Mouse (Mus musculus) neural tube, embryonic 13.5 days (tissue): Measurements from ENCODE around the gene Crct1. TPM values are rescaled to one million over a fixed set of nuclear protein-coding genes. Genes with fewer than 3 reads are reported as not detected.

Source experiments
- ATAC-seq: fragments of 200-750 bp; cut with Nextera tagmentation; 2 replicates; pipeline ENCODE4 v1.8.0; 2017; ENCODE audit warnings: low read depth, mild to moderate bottlenecking, moderate TSS enrichment, moderate library complexity
- H3K27ac ChIP-seq: fragments of 300-500 bp; sonication (generic); replicated peaks from 2 replicates; pipeline ENCODE4 v1.5.1; 2015; ENCODE audit warnings: moderate library complexity, mild to moderate bottlenecking, inconsistent platforms
- H3K27me3 ChIP-seq: fragments of 300-500 bp; sonication (generic); 2 replicates; pipeline ENCODE4 v1.6.1; 2015; ENCODE audit warnings: mild to moderate bottlenecking, inconsistent platforms
- H3K36me3 ChIP-seq: fragments of 300-500 bp; sonication (generic); 2 replicates; pipeline ENCODE4 v1.6.1; 2015; ENCODE audit warnings: mild to moderate bottlenecking, inconsistent platforms
- H3K4me1 ChIP-seq: fragments of 300-500 bp; sonication (generic); replicated peaks from 2 replicates; pipeline ENCODE4 v1.6.1; 2015; ENCODE audit warnings: inconsistent platforms
- H3K4me2 ChIP-seq: fragments of 300-500 bp; sonication (generic); 2 replicates; pipeline ENCODE4 v1.6.1; 2015; ENCODE audit warnings: inconsistent platforms, mild to moderate bottlenecking, moderate library complexity
- H3K4me3 ChIP-seq: fragments of 300-500 bp; sonication (generic); 2 replicates; pipeline ENCODE4 v1.5.1; 2015; ENCODE audit warnings: mild to moderate bottlenecking, inconsistent platforms
- H3K9ac ChIP-seq: fragments of 300-500 bp; sonication (generic); 2 replicates; pipeline ENCODE4 v1.6.1; 2015; ENCODE audit warnings: moderate library complexity, mild to moderate bottlenecking, inconsistent platforms
- H3K9me3 ChIP-seq: fragments of 300-500 bp; sonication (generic); 2 replicates; pipeline ENCODE4 v1.6.1; 2016; ENCODE audit warnings: inconsistent platforms
- WGBS: fragments of 180-500 bp; shearing (Covaris S2); methylation state at CpG from one replicate; pipeline ENCODE4 v1.1.7; 2015; 5-methylcytosine and 5-hydroxymethylcytosine counted together
- polyA plus RNA-seq: library from polyadenylated mRNA; unstranded; fragments of >200 nt; fragmentation: Nextera tagmentation; extraction: Ambion mirVana; gene quantifications from 2 replicates; pipeline ENCODE4 v1.2.1, GENCODE M21; 2015

The Crct1 gene
- polyA plus RNA-seq: 0.59 TPM in 1 of 2 replicates, not detected in the other

DNA sequence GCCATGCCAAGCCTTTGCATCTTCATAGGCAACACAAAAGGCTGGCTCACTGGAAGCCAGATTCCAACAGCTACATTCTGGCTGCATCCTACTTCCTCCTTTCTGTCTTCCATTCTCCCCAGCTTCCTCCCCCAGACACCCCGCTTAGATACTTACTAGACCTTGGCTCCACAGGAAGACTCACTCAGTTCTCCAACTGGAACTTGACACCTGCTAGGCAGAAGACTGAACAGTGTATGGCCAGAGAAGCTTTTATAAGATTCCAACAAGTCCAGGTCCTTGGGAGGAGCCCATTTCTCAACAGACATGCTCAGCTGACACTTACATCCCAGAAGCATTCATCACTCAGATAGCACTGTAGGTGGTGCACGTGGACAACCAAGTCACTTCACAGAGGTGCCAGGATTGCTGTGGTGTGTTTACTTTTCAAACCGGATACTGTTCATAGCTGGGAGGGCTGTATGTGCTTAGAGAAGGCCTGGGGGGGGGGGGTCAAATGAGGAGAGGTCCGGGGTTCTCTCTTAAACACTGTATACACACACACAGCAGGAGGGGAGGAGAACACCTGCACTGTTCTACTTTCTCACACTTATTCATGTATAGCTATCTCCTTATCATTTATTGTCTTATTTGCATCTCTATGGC lies at the start of gene Crct1:
Gene Crct1, minus strand, starts transcription at position 228 of the 645 bp plus-strand sequence.
- ATAC-seq: no peak
- no peak within 1 kb of the TSS; the same call in 1 of the 2 replicates for H3K27ac ChIP-seq
- WGBS: 35% methylated on average over 4 of the region's 4 CpGs
- peak within 1 kb of the TSS; percentile 69 for H3K9ac ChIP-seq
- no peaks in the 10 kb centered on the region for H3K36me3 ChIP-seq
- no peaks in the 10 kb centered on the region for H3K27me3 ChIP-seq
- peaks cover 8% of the 10 kb centered on the region; the same call in 1 of the 2 replicates for H3K4me1 ChIP-seq
- peak within 1 kb of the TSS; percentile 50 for H3K4me3 ChIP-seq
- peak within 1 kb of the TSS; percentile 88 for H3K4me2 ChIP-seq
- no peaks in the 10 kb centered on the region for H3K9me3 ChIP-seq

DNA sequence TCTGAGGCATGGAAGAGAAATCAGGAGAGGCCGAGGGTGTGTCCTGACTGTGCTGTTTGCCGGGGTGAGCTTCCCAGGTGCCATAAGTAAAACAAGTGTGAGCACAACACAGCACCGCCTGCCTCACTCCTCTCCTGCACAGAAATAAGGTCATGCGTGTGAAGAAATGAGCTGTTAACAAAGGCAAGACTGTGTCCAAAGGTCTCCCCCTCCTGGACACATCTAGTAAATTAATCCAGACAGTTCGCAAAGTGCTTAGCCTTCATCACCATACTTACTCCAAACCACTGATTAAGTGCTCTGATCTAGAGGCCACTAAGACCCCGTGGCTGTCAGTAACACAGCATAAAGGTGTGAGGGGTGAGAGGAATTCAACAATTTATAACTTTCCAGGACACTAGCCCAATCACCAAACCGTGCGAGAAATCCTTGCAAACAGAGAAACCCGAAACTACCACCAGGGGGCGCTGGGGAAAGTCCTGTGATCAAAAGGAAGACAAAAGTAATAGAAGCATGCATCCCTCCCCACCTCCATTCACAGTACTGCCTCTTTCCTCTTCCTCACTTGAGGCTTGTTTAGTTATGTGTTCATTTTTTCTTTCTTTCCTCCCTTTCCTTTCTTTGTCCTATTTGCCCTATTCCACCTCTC lies 37.5 kb upstream of the Crct1 start:
- no peaks in the 10 kb centered on the region for H3K36me3 ChIP-seq
- H3K4me3 ChIP-seq: no peak overlapping the region
- no peak overlapping the region for H3K27ac ChIP-seq
- H3K9ac ChIP-seq: no peak overlapping the region
- H3K27me3 ChIP-seq: no peaks in the 10 kb centered on the region
- no peaks in the 10 kb centered on the region for H3K4me1 ChIP-seq
- 56% methylated on average over 10 of the region's 10 CpGs for WGBS
- ATAC-seq: no peak
- H3K4me2 ChIP-seq: no peak overlapping the region
- no peaks in the 10 kb centered on the region for H3K9me3 ChIP-seq

GRCm38 (mm10) chr3:93050182-93050581 lies 34.7 kb upstream of the Crct1 start:
- Histone ChIP-seq H3K27ac (no peak overlapping the region), H3K4me1 (no peaks in the 10 kb centered on the region), H3K36me3 (no peaks in the 10 kb centered on the region), H3K4me2 (no peak overlapping the region), H3K9me3 (no peaks in the 10 kb centered on the region), H3K27me3 (no peaks in the 10 kb centered on the region), H3K9ac (no peak overlapping the region), H3K4me3 (no peak overlapping the region)
- no peak for ATAC-seq
- WGBS: 98% methylated on average over 1 of the region's 1 CpGs

DNA sequence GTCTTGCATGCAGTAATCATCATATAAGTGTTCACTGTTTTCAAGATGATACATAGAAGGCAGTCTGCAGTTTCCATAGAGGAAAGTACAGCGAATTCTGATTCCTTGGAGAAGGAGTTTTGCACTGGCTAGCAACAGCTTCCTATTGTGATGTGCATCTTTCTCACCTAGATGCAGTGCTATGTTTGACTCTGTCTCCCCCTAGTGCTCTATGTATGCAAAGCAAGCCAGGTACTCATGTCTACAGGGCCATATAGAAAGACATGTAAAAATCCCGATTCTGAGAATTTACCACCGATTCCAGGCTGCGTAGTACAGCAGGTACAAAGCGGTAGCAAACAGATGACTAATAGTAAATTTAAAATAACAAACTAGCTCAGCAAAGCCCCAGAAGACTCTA lies 16.0 kb upstream of the Crct1 start:
- H3K27ac ChIP-seq: no peak overlapping the region
- 66% methylated on average over 5 of the region's 5 CpGs for WGBS
- H3K4me1 ChIP-seq: no peaks in the 10 kb centered on the region
- H3K4me3 ChIP-seq: no peak overlapping the region
- H3K36me3 ChIP-seq: no peaks in the 10 kb centered on the region
- peak; percentile 93 for ATAC-seq
- H3K9ac ChIP-seq: no peak overlapping the region
- no peaks in the 10 kb centered on the region for H3K27me3 ChIP-seq
- no peak overlapping the region for H3K4me2 ChIP-seq
- no peaks in the 10 kb centered on the region for H3K9me3 ChIP-seq

- Histone ChIP-seq H3K9ac (no peak overlapping the region), H3K4me2 (no peak overlapping the region), H3K4me3 (no peak overlapping the region), H3K36me3 (no peaks in the 10 kb centered on the region), H3K4me1 (no peaks in the 10 kb centered on the region), H3K27me3 (no peaks in the 10 kb centered on the region), H3K9me3 (no peaks in the 10 kb centered on the region), H3K27ac (no peak overlapping the region)
- WGBS: 78% methylated on average over 2 of the region's 2 CpGs
- no peak for ATAC-seq
Measured at GRCm38 (mm10) chr3:93025486-93025885, 10.0 kb upstream of the Crct1 start.

- Histone ChIP-seq H3K9me3 (no peaks in the 10 kb centered on the region), H3K4me2 (no peak overlapping the region), H3K27me3 (no peaks in the 10 kb centered on the region), H3K27ac (no peak overlapping the region), H3K9ac (no peak overlapping the region), H3K4me1 (no peaks in the 10 kb centered on the region), H3K4me3 (no peak overlapping the region), H3K36me3 (no peaks in the 10 kb centered on the region)
- WGBS: 93% methylated on average over 3 of the region's 3 CpGs
- ATAC-seq: no peak
Measured at GRCm38 (mm10) chr3:93023411-93024184, 8.1 kb upstream of the Crct1 start.

DNA sequence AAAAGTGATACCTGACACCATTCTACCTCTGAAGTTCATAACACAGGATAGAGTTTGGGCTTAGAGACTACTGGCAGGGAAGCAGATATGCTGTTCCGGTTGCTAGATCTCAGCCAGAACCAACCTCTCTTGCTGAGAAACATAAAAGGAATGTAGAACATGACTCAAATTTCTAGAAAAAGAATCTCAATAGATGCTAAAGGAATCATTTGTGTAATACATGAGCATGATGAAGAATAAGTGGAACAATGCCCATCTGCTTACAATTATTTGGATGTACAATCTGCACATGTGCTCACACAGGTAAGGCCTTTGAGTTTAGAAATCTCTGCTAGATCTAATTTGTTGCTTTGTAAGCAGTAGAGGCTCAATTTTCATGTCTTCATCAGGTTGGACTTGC lies 5.7 kb upstream of the Crct1 start:
- no peak for ATAC-seq
- Histone ChIP-seq H3K36me3 (no peaks in the 10 kb centered on the region), H3K27ac (no peak overlapping the region), H3K4me1 (no peaks in the 10 kb centered on the region), H3K27me3 (no peaks in the 10 kb centered on the region), H3K9me3 (no peaks in the 10 kb centered on the region), H3K9ac (no peak overlapping the region), H3K4me2 (no peak overlapping the region), H3K4me3 (no peak overlapping the region)
- 91% methylated on average over 1 of the region's 1 CpGs for WGBS

GRCm38 (mm10) chr3:93018960-93019359 lies 3.5 kb upstream of the Crct1 start, which contains the start of gene Lce1m:
Gene Lce1m (minus strand): TSS chr3:93019060.
- Histone ChIP-seq H3K27me3 (no peaks in the 10 kb centered on the region), H3K9me3 (no peaks in the 10 kb centered on the region), H3K4me3 (no peak within 1 kb of the TSS), H3K9ac (no peak within 1 kb of the TSS), H3K4me1 (peaks cover 8% of the 10 kb centered on the region; the same call in 1 of the 2 replicates), H3K4me2 (no peak within 1 kb of the TSS), H3K36me3 (no peaks in the 10 kb centered on the region), H3K27ac (no peak within 1 kb of the TSS)
- no peak for ATAC-seq
- WGBS: 93% methylated on average over 2 of the region's 2 CpGs

DNA sequence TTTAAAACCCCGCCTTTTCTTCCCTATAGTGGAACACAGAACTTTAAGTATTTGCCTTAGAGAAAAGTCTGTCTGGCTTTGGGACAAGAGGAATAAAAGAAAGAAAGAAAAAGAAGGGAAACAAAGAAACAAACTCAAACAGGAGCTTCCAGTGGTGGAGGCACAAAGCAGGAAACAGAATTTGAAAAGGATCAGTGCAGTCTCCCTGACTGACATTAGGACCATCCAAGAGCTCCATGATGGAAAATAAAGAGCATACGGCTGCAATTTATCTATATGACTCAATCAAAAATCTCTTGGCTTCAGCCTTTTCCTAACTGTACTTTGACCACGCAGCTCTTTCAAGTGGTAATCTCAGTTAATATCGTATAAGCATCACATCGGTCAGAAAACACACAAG lies 616 bp downstream of the Crct1 start:
- no peaks in the 10 kb centered on the region for H3K36me3 ChIP-seq
- ATAC-seq: peak; percentile 54; the same call in 1 of the 2 replicates
- peak overlapping the region; percentile 50 for H3K4me3 ChIP-seq
- 21% methylated on average over 5 of the region's 5 CpGs for WGBS
- no peak overlapping the region for H3K27ac ChIP-seq
- no peaks in the 10 kb centered on the region for H3K27me3 ChIP-seq
- H3K4me2 ChIP-seq: peak overlapping the region; percentile 88
- H3K9ac ChIP-seq: peak overlapping the region; percentile 69
- H3K9me3 ChIP-seq: no peaks in the 10 kb centered on the region
- peaks cover 8% of the 10 kb centered on the region; the same call in 1 of the 2 replicates for H3K4me1 ChIP-seq

- Histone ChIP-seq H3K27ac (no peak overlapping the region; the same call in 1 of the 2 replicates), H3K36me3 (no peaks in the 10 kb centered on the region), H3K4me1 (peaks cover 8% of the 10 kb centered on the region; the same call in 1 of the 2 replicates), H3K4me3 (peak overlapping the region; percentile 50), H3K9ac (peak overlapping the region; percentile 69), H3K9me3 (no peaks in the 10 kb centered on the region), H3K4me2 (peak overlapping the region; percentile 88), H3K27me3 (no peaks in the 10 kb centered on the region)
- 1% methylated on average over 24 of the region's 24 CpGs for WGBS
- peak; percentile 83 for ATAC-seq
Measured at GRCm38 (mm10) chr3:93014378-93014801, 1.1 kb downstream of the Crct1 start.

GRCm38 (mm10) chr3:93002843-93003242 lies 12.6 kb downstream of the Crct1 start:
- 66% methylated on average over 4 of the region's 4 CpGs for WGBS
- H3K36me3 ChIP-seq: no peaks in the 10 kb centered on the region
- no peak overlapping the region for H3K4me2 ChIP-seq
- no peaks in the 10 kb centered on the region for H3K27me3 ChIP-seq
- no peaks in the 10 kb centered on the region for H3K4me1 ChIP-seq
- no peak for ATAC-seq
- no peak overlapping the region for H3K9ac ChIP-seq
- H3K9me3 ChIP-seq: no peaks in the 10 kb centered on the region
- H3K27ac ChIP-seq: no peak overlapping the region
- H3K4me3 ChIP-seq: no peak overlapping the region

- no peaks in the 10 kb centered on the region for H3K36me3 ChIP-seq
- H3K9ac ChIP-seq: no peak overlapping the region
- no peaks in the 10 kb centered on the region for H3K4me1 ChIP-seq
- H3K4me3 ChIP-seq: no peak overlapping the region
- no peak overlapping the region for H3K27ac ChIP-seq
- 91% methylated on average over 3 of the region's 3 CpGs for WGBS
- no peaks in the 10 kb centered on the region for H3K9me3 ChIP-seq
- no peaks in the 10 kb centered on the region for H3K27me3 ChIP-seq
- no peak for ATAC-seq
- no peak overlapping the region for H3K4me2 ChIP-seq
Measured at GRCm38 (mm10) chr3:93000621-93001020, 14.9 kb downstream of the Crct1 start.
